ENCODE assay signal across 29 mouse cellular contexts in the genomic region with DNA sequence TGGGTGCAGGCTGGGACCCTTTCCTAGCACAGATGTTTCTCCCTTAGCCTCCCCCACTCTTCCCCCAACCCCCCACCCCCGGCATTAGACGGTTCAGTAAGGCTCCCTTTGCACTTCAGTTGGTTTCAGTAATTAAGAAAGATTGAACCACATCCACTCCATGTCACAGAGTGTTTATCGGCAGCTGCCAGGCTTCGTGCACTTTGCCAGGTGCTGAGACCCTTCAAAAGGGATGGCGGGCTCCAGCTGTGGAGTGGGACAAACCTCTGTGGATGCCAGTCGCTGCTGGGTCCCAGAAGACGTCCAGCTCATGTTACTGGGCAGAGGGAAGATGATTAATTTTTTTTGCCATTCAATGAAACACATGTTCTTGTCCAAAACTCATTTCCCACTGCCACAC. TPM values are rescaled to one million over a fixed set of nuclear protein-coding genes. Genes with fewer than 3 reads are reported as not detected.
DNase-seq lines count a peak whose midpoint lies in the region; ATAC-seq and TF ChIP-seq lines count a peak whose summit lies in the region.
"Had no signal": no experiment of that assay in that cellular context is flagged by ENCODE, and none has a peak within 500 bp of the region (broad histone marks: within the 10 kb centered on the region; RNA-seq: fewer than 3 reads in every experiment).

No protein-coding gene starts in this region.

- 63% methylated on average over 7 of the region's 7 CpGs for WGBS in hindbrain, embryonic 10.5 days
- 30% methylated on average over 7 of the region's 7 CpGs for WGBS in hindbrain, embryonic 14.5 days
- 41% methylated on average over 7 of the region's 7 CpGs for WGBS in midbrain, embryonic 13.5 days
- 37% methylated on average over 7 of the region's 7 CpGs for WGBS in midbrain, postnatal 0 days
- WGBS in embryonic facial prominence, embryonic 14.5 days: 18% methylated on average over 7 of the region's 7 CpGs
- 37% methylated on average over 7 of the region's 7 CpGs for WGBS in midbrain, embryonic 15.5 days

- peaks cover 78% of the 10 kb centered on the region for H3K4me1 ChIP-seq in hindbrain, embryonic 10.5 days (replicated peaks)
- H3K4me1 ChIP-seq in hindbrain, embryonic 14.5 days (replicated peaks; ENCODE audit: control insufficient read depth, insufficient read depth, low read length): peaks cover 49% of the 10 kb centered on the region
- peaks cover 66% of the 10 kb centered on the region for H3K4me1 ChIP-seq in midbrain, embryonic 13.5 days (replicated peaks)
- peaks cover 29% of the 10 kb centered on the region for H3K4me1 ChIP-seq in midbrain, postnatal 0 days (ENCODE audit: insufficient read depth, low read length)
- H3K4me1 ChIP-seq in embryonic facial prominence, embryonic 14.5 days (ENCODE audit: control insufficient read depth, insufficient read depth, low read length): peaks cover 17% of the 10 kb centered on the region
- H3K4me1 ChIP-seq in midbrain, embryonic 15.5 days: peaks cover 46% of the 10 kb centered on the region

- no peak for ATAC-seq in hindbrain, embryonic 14.5 days (ENCODE audit: low FRiP score)
- ATAC-seq in midbrain, embryonic 13.5 days: no peak
- ATAC-seq in midbrain, postnatal 0 days (ENCODE audit: low FRiP score): no peak
- peak; percentile 43; the same call in 1 of the 2 replicates for ATAC-seq in embryonic facial prominence, embryonic 14.5 days (ENCODE audit: low read depth)
- no peak for ATAC-seq in midbrain, embryonic 15.5 days (replicated peaks)
- ATAC-seq: CD4-positive, CD25-positive, alpha-beta regulatory T cell, adult 4 months had no signal

- no peaks in the 10 kb centered on the region for H3K36me3 ChIP-seq in hindbrain, embryonic 10.5 days
- no peaks in the 10 kb centered on the region for H3K36me3 ChIP-seq in hindbrain, embryonic 14.5 days (replicated peaks; ENCODE audit: control insufficient read depth, insufficient read depth)
- no peaks in the 10 kb centered on the region for H3K36me3 ChIP-seq in midbrain, embryonic 13.5 days
- no peaks in the 10 kb centered on the region for H3K36me3 ChIP-seq in midbrain, postnatal 0 days (ENCODE audit: insufficient read depth, low read length)
- no peaks in the 10 kb centered on the region for H3K36me3 ChIP-seq in embryonic facial prominence, embryonic 14.5 days (ENCODE audit: control insufficient read depth, insufficient read depth, low read length)
- no peaks in the 10 kb centered on the region for H3K36me3 ChIP-seq in midbrain, embryonic 15.5 days (replicated peaks)
- H3K36me3 ChIP-seq: hindbrain, embryonic 12.5 days; neural tube, embryonic 12.5 days had no signal

- H3K27ac ChIP-seq in hindbrain, embryonic 10.5 days: peak overlapping the region; percentile 69
- no peak overlapping the region for H3K27ac ChIP-seq in hindbrain, embryonic 14.5 days
- H3K27ac ChIP-seq in midbrain, embryonic 13.5 days: peak overlapping the region; percentile 57; the same call in 1 of the 2 replicates
- H3K27ac ChIP-seq in midbrain, postnatal 0 days (ENCODE audit: low read depth, low read length): no peak overlapping the region
- no peak overlapping the region for H3K27ac ChIP-seq in embryonic facial prominence, embryonic 14.5 days (replicated peaks; ENCODE audit: low read depth, low read length)
- H3K27ac ChIP-seq in midbrain, embryonic 15.5 days: peak overlapping the region; percentile 47; the same call in 1 of the 2 replicates
- H3K27ac ChIP-seq: liver, embryonic 14.5 days; macrophage; neural tube, embryonic 12.5 days; stomach, postnatal 0 days had no signal

- TF ChIP-seq CTCF in midbrain, postnatal 0 days (IDR thresholded peaks at IDR 0.05): no peak

- no peak for DNase-seq in hindbrain, embryonic 10.5 days (ENCODE audit: low spot score)
- DNase-seq in hindbrain, embryonic 14.5 days (ENCODE audit: low spot score): no peak
- DNase-seq in midbrain, postnatal 0 days (ENCODE audit: low spot score): no peak
- peak; percentile 68 for DNase-seq in embryonic facial prominence, embryonic 14.5 days (ENCODE audit: low spot score)
- no peak for DNase-seq in kidney, adult 9 months
- DNase-seq: adrenal gland, postnatal 25 days; cerebellum, adult 18-20 months; cerebellum, postnatal 10 days; gastrocnemius, postnatal 10 days; heart, postnatal 14 days; kidney, adult 8-10 months; kidney, postnatal 10 days; layer of hippocampus, postnatal 36 days; liver; lung, adult 2 months; lung, postnatal 10 days; right cerebral cortex, postnatal 4 days; thymus, adult 2 months; thymus, postnatal 36 days had no signal

- no peak overlapping the region for H3K4me3 ChIP-seq in hindbrain, embryonic 10.5 days
- H3K4me3 ChIP-seq in hindbrain, embryonic 14.5 days (replicated peaks; ENCODE audit: low read length): no peak overlapping the region
- no peak overlapping the region for H3K4me3 ChIP-seq in midbrain, embryonic 13.5 days (replicated peaks)
- H3K4me3 ChIP-seq in midbrain, postnatal 0 days (ENCODE audit: low read depth, low read length): no peak overlapping the region
- H3K4me3 ChIP-seq in embryonic facial prominence, embryonic 14.5 days (ENCODE audit: low read depth, low read length): no peak overlapping the region
- H3K4me3 ChIP-seq in midbrain, embryonic 15.5 days: no peak overlapping the region
- H3K4me3 ChIP-seq: hindbrain, embryonic 12.5 days; neural tube, embryonic 12.5 days had no signal

- H3K9me3 ChIP-seq in hindbrain, embryonic 10.5 days: no peaks in the 10 kb centered on the region
- no peaks in the 10 kb centered on the region for H3K9me3 ChIP-seq in hindbrain, embryonic 14.5 days (ENCODE audit: control insufficient read depth, low read length)
- no peaks in the 10 kb centered on the region for H3K9me3 ChIP-seq in midbrain, embryonic 13.5 days
- no peaks in the 10 kb centered on the region for H3K9me3 ChIP-seq in midbrain, postnatal 0 days (ENCODE audit: low read length)
- H3K9me3 ChIP-seq in embryonic facial prominence, embryonic 14.5 days (ENCODE audit: control insufficient read depth, low read length): no peaks in the 10 kb centered on the region
- no peaks in the 10 kb centered on the region for H3K9me3 ChIP-seq in midbrain, embryonic 15.5 days
- H3K9me3 ChIP-seq: hindbrain, embryonic 12.5 days; neural tube, embryonic 12.5 days had no signal

- H3K4me2 ChIP-seq in hindbrain, embryonic 14.5 days (replicated peaks): no peak overlapping the region
- no peak overlapping the region for H3K4me2 ChIP-seq in midbrain, embryonic 13.5 days (replicated peaks)
- no peak overlapping the region for H3K4me2 ChIP-seq in midbrain, postnatal 0 days (ENCODE audit: low read depth, low read length, poor library complexity, severe bottlenecking)
- no peak overlapping the region for H3K4me2 ChIP-seq in embryonic facial prominence, embryonic 14.5 days (ENCODE audit: low read depth, low read length)
- H3K4me2 ChIP-seq in midbrain, embryonic 15.5 days: no peak overlapping the region
- H3K4me2 ChIP-seq: hindbrain, embryonic 12.5 days; neural tube, embryonic 12.5 days had no signal

- peaks cover 18% of the 10 kb centered on the region for H3K27me3 ChIP-seq in hindbrain, embryonic 10.5 days (ENCODE audit: insufficient read depth, poor library complexity, severe bottlenecking)
- H3K27me3 ChIP-seq in hindbrain, embryonic 14.5 days (ENCODE audit: control insufficient read depth, insufficient read depth, low read length): no peaks in the 10 kb centered on the region
- no peaks in the 10 kb centered on the region for H3K27me3 ChIP-seq in midbrain, embryonic 13.5 days
- no peaks in the 10 kb centered on the region for H3K27me3 ChIP-seq in midbrain, postnatal 0 days (ENCODE audit: insufficient read depth, low read length)
- H3K27me3 ChIP-seq in embryonic facial prominence, embryonic 14.5 days (replicated peaks; ENCODE audit: control insufficient read depth, insufficient read depth, low read length): no peaks in the 10 kb centered on the region
- no peaks in the 10 kb centered on the region for H3K27me3 ChIP-seq in midbrain, embryonic 15.5 days (replicated peaks)
- H3K27me3 ChIP-seq: hindbrain, embryonic 12.5 days; neural tube, embryonic 12.5 days had no signal

- no peak overlapping the region for H3K9ac ChIP-seq in hindbrain, embryonic 14.5 days
- H3K9ac ChIP-seq in midbrain, embryonic 13.5 days (replicated peaks): no peak overlapping the region
- H3K9ac ChIP-seq in midbrain, postnatal 0 days (replicated peaks; ENCODE audit: low read length, poor library complexity, severe bottlenecking): no peak overlapping the region
- no peak overlapping the region for H3K9ac ChIP-seq in embryonic facial prominence, embryonic 14.5 days (ENCODE audit: low read depth, low read length)
- no peak overlapping the region for H3K9ac ChIP-seq in midbrain, embryonic 15.5 days
- H3K9ac ChIP-seq: hindbrain, embryonic 12.5 days; liver, embryonic 14.5 days; neural tube, embryonic 12.5 days had no signal

RNA-seq across cellular contexts. Expression of gene Nnat, which starts 41.4 kb away (rescaled TPM):
- polyA plus RNA-seq in hindbrain, embryonic 10.5 days (2016; fragmentation: Nextera tagmentation; extraction: Ambion mirVana): 1,503 and 2,739 TPM in 2 replicates
- 4,569 and 4,588 TPM in 2 replicates for polyA plus RNA-seq in hindbrain, embryonic 14.5 days (2014; fragmentation: Nextera tagmentation; extraction: Ambion mirVana)
- polyA plus RNA-seq in midbrain, embryonic 13.5 days (2015; fragmentation: Nextera tagmentation; extraction: Ambion mirVana): 8,644 and 8,868 TPM in 2 replicates
- 7,900 and 8,478 TPM in 2 replicates for total RNA-seq in midbrain, postnatal 0 days (2014; rRNA removed)
- polyA plus RNA-seq in midbrain, postnatal 0 days (2015; fragmentation: Nextera tagmentation; extraction: Ambion mirVana): 8,374 and 8,478 TPM in 2 replicates
- 348 and 416 TPM in 2 replicates for polyA plus RNA-seq in embryonic facial prominence, embryonic 14.5 days (2014; fragmentation: Nextera tagmentation; extraction: Ambion mirVana)
- 10,539 and 10,900 TPM in 2 replicates for polyA plus RNA-seq in midbrain, embryonic 15.5 days (2015; fragmentation: Nextera tagmentation; extraction: Ambion mirVana)
- total RNA-seq: granulocyte monocyte progenitor cell, adult 5-6 weeks; megakaryocyte-erythroid progenitor cell, adult 5-6 weeks had no signal
- polyA plus RNA-seq: macrophage had no signal

RNA-seq across cellular contexts. Expression of gene Blcap, which starts 52.6 kb away (rescaled TPM):
- polyA plus RNA-seq in hindbrain, embryonic 10.5 days (2016; fragmentation: Nextera tagmentation; extraction: Ambion mirVana): 78.4 and 100.0 TPM in 2 replicates
- 285 and 323 TPM in 2 replicates for polyA plus RNA-seq in hindbrain, embryonic 14.5 days (2014; fragmentation: Nextera tagmentation; extraction: Ambion mirVana)
- polyA plus RNA-seq in midbrain, embryonic 13.5 days (2015; fragmentation: Nextera tagmentation; extraction: Ambion mirVana): 246 and 256 TPM in 2 replicates
- 307 and 309 TPM in 2 replicates for total RNA-seq in midbrain, postnatal 0 days (2014; rRNA removed)
- polyA plus RNA-seq in midbrain, postnatal 0 days (2015; fragmentation: Nextera tagmentation; extraction: Ambion mirVana): 394 and 397 TPM in 2 replicates
- polyA plus RNA-seq in embryonic facial prominence, embryonic 14.5 days (2014; fragmentation: Nextera tagmentation; extraction: Ambion mirVana): 64.6 and 66.7 TPM in 2 replicates
- 332 and 336 TPM in 2 replicates for polyA plus RNA-seq in midbrain, embryonic 15.5 days (2015; fragmentation: Nextera tagmentation; extraction: Ambion mirVana)

Comparison
In these comparisons a context has a peak if more than half of its experiments do, and no peak if none do; other contexts are left out.
1. H3K27ac ChIP-seq: peak in hindbrain, embryonic 10.5 days (single experiment), midbrain, embryonic 13.5 days (single experiment) and midbrain, embryonic 15.5 days (single experiment); none in hindbrain, embryonic 14.5 days (single experiment), midbrain, postnatal 0 days (single experiment) and embryonic facial prominence, embryonic 14.5 days (single experiment).